Mouse (Mus musculus) MEL (cell line): ENCODE data around the gene Cfap77. TPM values are rescaled to one million over a fixed set of nuclear protein-coding genes. Genes with fewer than 3 reads are reported as not detected.
A peak's percentile ranks its signal among the peaks of the same experiment; 100 is the strongest.

Experiments used
- DNase-seq: peaks from one replicate; pipeline ENCODE4 v3.0.0; 2011; ENCODE audit warnings: low read depth, low spot score
- H3K27ac ChIP-seq: 2 replicates; pipeline ENCODE4 v1.5.1; 2012; ENCODE audit warnings: low read depth, mild to moderate bottlenecking, control low read depth, low read length, moderate library complexity; ENCODE audit not compliant: control insufficient read depth
- H3K27me3 ChIP-seq, 2 experiments: fragments of 150-350 bp in 1 of 2; sonication (generic) in 1 of 2; 2 replicates each; pipeline ENCODE4 v1.6.1; 2012; ENCODE audit warnings: low read length in 2 of 2, mild to moderate bottlenecking in 2 of 2, improper control_type of control experiment in 1 of 2, moderate library complexity in 1 of 2; ENCODE audit not compliant: insufficient read depth in 2 of 2, control insufficient read depth in 1 of 2
- H3K36me3 ChIP-seq, 2 experiments: 2 replicates each; pipeline ENCODE4 v1.6.1; 2012 to 2014; ENCODE audit warnings: low read length in 2 of 2, improper control_type of control experiment in 1 of 2, inconsistent platforms in 1 of 2, mild to moderate bottlenecking in 1 of 2; ENCODE audit not compliant: insufficient read depth in 2 of 2, control insufficient read depth in 1 of 2
- H3K4me1 ChIP-seq, 2 experiments: fragments of 150-350 bp in 1 of 2; sonication (generic) in 1 of 2; 2 replicates each; pipeline ENCODE4 v1.6.1; 2012; ENCODE audit warnings: low read length in 2 of 2, improper control_type of control experiment in 1 of 2, mild to moderate bottlenecking in 1 of 2; ENCODE audit not compliant: insufficient read depth in 2 of 2, control insufficient read depth in 1 of 2
- H3K4me3 ChIP-seq, 2 experiments: fragments of 150-350 bp in 1 of 2; sonication (generic) in 1 of 2; 2 replicates each; pipeline ENCODE4 v1.5.1; 2012; ENCODE audit warnings: low read depth in 2 of 2, low read length in 2 of 2, mild to moderate bottlenecking in 2 of 2, moderate library complexity in 2 of 2, control low read depth in 1 of 2, improper control_type of control experiment in 1 of 2; ENCODE audit not compliant: control insufficient read depth in 1 of 2, insufficient read depth in 1 of 2
- H3K79me2 ChIP-seq: 2 replicates; pipeline ENCODE4 v1.6.1; 2012; ENCODE audit warnings: mild to moderate bottlenecking, low read length, moderate library complexity; ENCODE audit not compliant: control insufficient read depth, poor library complexity, insufficient read depth
- H3K9ac ChIP-seq: 2 replicates; pipeline ENCODE4 v1.6.1; 2012; ENCODE audit warnings: low read depth, mild to moderate bottlenecking, control low read depth, low read length, moderate library complexity; ENCODE audit not compliant: control insufficient read depth, poor library complexity, severe bottlenecking
- H3K9me3 ChIP-seq: fragments of 150-350 bp; sonication (generic); replicated peaks from 2 replicates; pipeline ENCODE4 v1.6.1; 2012; ENCODE audit warnings: mild to moderate bottlenecking, low read length, improper control_type of control experiment, moderate library complexity; ENCODE audit not compliant: insufficient read depth
- CHD1 ChIP-seq: IDR thresholded peaks from 2 replicates; pipeline ENCODE4 v1.6.1; 2012; ENCODE audit warnings: low read depth, mild to moderate bottlenecking, inconsistent platforms, low read length, improper control_type of control experiment
- CHD2 ChIP-seq: IDR thresholded peaks from 2 replicates; pipeline ENCODE4 v1.6.1; 2011; ENCODE audit warnings: low read length, improper control_type of control experiment
- E2F4 ChIP-seq: IDR thresholded peaks from 2 replicates; pipeline ENCODE4 v1.6.1; 2011; ENCODE audit warnings: low read depth, low read length, improper control_type of control experiment, borderline replicate concordance
- ETS1 ChIP-seq: IDR thresholded peaks from 2 replicates; pipeline ENCODE4 v1.6.1; 2012; ENCODE audit warnings: low read depth, mild to moderate bottlenecking, inconsistent platforms, low read length, improper control_type of control experiment, moderate library complexity
- GABPA ChIP-seq: IDR thresholded peaks from 2 replicates; pipeline ENCODE4 v1.6.1; 2012; ENCODE audit warnings: low read depth, mild to moderate bottlenecking, inconsistent platforms, low read length, improper control_type of control experiment, moderate library complexity
- HCFC1 ChIP-seq: IDR thresholded peaks from 2 replicates; pipeline ENCODE4 v1.6.1; 2012; ENCODE audit warnings: low read depth, mild to moderate bottlenecking, inconsistent platforms, low read length, improper control_type of control experiment, moderate library complexity
- MAX ChIP-seq: IDR thresholded peaks from 2 replicates; pipeline ENCODE4 v1.6.1; 2011; ENCODE audit warnings: low read length, improper control_type of control experiment
- MAZ ChIP-seq: IDR thresholded peaks from 2 replicates; pipeline ENCODE4 v1.6.1; 2012; ENCODE audit warnings: low read depth, mild to moderate bottlenecking, inconsistent platforms, low read length, improper control_type of control experiment
- MXI1 ChIP-seq: IDR thresholded peaks from 2 replicates; pipeline ENCODE4 v1.6.1; 2011; ENCODE audit warnings: mild to moderate bottlenecking, low read depth, low read length, improper control_type of control experiment
- MYB ChIP-seq: IDR thresholded peaks from 2 replicates; pipeline ENCODE4 v1.6.1; 2011; ENCODE audit warnings: mild to moderate bottlenecking, low read depth, low read length, improper control_type of control experiment
- MYC ChIP-seq: IDR thresholded peaks from 2 replicates; pipeline ENCODE4 v1.6.1; 2011; ENCODE audit warnings: low read depth, mild to moderate bottlenecking, low read length, improper control_type of control experiment, moderate library complexity
- NELFE ChIP-seq: IDR thresholded peaks from 2 replicates; pipeline ENCODE4 v1.6.1; 2011; ENCODE audit warnings: low read depth, low read length, improper control_type of control experiment
- POLR2A ChIP-seq, 2 experiments: IDR thresholded peaks; 2 replicates each; pipeline ENCODE4 v1.6.1; 2011 to 2012; ENCODE audit warnings: low read length in 2 of 2, mild to moderate bottlenecking in 2 of 2, control low read depth in 1 of 2, improper control_type of control experiment in 1 of 2, low read depth in 1 of 2, moderate library complexity in 1 of 2; ENCODE audit not compliant: control insufficient read depth in 1 of 2, insufficient read depth in 1 of 2, poor library complexity in 1 of 2
- POLR2AphosphoS2 ChIP-seq: IDR thresholded peaks from 2 replicates; pipeline ENCODE4 v1.6.1; 2011; ENCODE audit warnings: low read length, improper control_type of control experiment
- RAD21 ChIP-seq: IDR thresholded peaks from 2 replicates; pipeline ENCODE4 v1.6.1; 2011; ENCODE audit warnings: mild to moderate bottlenecking, low read depth, low read length, improper control_type of control experiment
- SMC3 ChIP-seq: IDR thresholded peaks from 2 replicates; pipeline ENCODE4 v1.6.1; 2011; ENCODE audit warnings: low read depth, low read length, improper control_type of control experiment
- TAL1 ChIP-seq: IDR thresholded peaks from 2 replicates; pipeline ENCODE4 v1.6.1; 2012; ENCODE audit warnings: mild to moderate bottlenecking, inconsistent platforms, low read length, moderate library complexity, mixed read lengths
- USF2 ChIP-seq, 2 experiments: IDR thresholded peaks; 2 replicates each; pipeline ENCODE4 v1.6.1; 2011 to 2012; ENCODE audit warnings: improper control_type of control experiment in 2 of 2, low read length in 2 of 2, borderline replicate concordance in 1 of 2, inconsistent platforms in 1 of 2, low read depth in 1 of 2, mild to moderate bottlenecking in 1 of 2; ENCODE audit not compliant: insufficient read depth in 1 of 2
- ZMIZ1 ChIP-seq: IDR thresholded peaks from 2 replicates; pipeline ENCODE4 v1.6.1; 2012; ENCODE audit warnings: low read depth, mild to moderate bottlenecking, inconsistent platforms, low read length, improper control_type of control experiment, moderate library complexity
- ZNF384 ChIP-seq: IDR thresholded peaks from 2 replicates; pipeline ENCODE4 v1.6.1; 2012; ENCODE audit warnings: low read depth, mild to moderate bottlenecking, inconsistent platforms, low read length, improper control_type of control experiment
- polyA plus RNA-seq, 2 experiments: library from polyadenylated mRNA; stranded (reverse) in 1 of 2; unstranded in 1 of 2; fragments of >175 nt in 1 of 2; fragments of >200 nt in 1 of 2; gene quantifications; 2 replicates each; pipeline versions ENCODE4 v1.2.1 to v1.2.4; 2012; ENCODE audit warnings: low replicate concordance in 2 of 2, low read depth in 1 of 2; ENCODE audit not compliant: insufficient read length in 2 of 2, insufficient read depth in 1 of 2, missing spikeins in 1 of 2
- total RNA-seq: library from RNA; depleted of rRNA; stranded (reverse); fragments of 300-350 nt; gene quantifications from 2 replicates; pipeline ENCODE4 v1.2.3, GENCODE M21; 2012

Cfap77 gene
- total and polyA plus RNA-seq, 3 experiments, result 1.1 to 2.4 TPM; not detected in 1

DNA sequence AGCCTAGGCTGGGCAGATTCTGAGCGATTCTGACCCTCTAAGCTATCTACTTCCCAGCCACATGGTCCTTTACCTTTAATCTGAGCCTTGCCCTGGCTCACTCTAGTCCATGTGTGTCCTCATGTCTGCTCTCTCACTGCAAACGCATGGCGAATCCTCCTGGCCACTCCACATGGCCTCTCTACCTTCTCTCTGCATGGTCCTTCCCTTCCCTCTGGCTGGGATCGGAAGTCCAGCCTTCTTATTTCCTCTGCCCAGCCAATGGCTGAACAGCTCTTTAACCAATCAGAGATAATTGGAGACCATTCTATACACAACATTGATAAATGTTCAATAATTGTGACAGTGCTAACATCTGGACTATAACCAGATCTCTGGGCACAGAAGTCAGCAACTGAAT lies 98.0 kb downstream of the Cfap77 start:
- DNase-seq, result peak; percentile 39
- Histone ChIP-seq H3K36me3 (no peaks in the 10 kb centered on the region), H3K4me1 (0 out of 4 replicates have a peak, but pooled peaks cover 0 to 4% of the 10 kb centered on the region in 2 experiments), H3K9me3 (no peaks in the 10 kb centered on the region), H3K4me3 (peak overlapping the region; percentile 58 to 67), H3K9ac (peak overlapping the region; percentile 74), H3K27ac (no peak overlapping the region; the same call in 1 of the 2 replicates), H3K27me3 (no peaks in the 10 kb centered on the region), H3K79me2 (peaks cover 4% of the 10 kb centered on the region; the same call in 1 of the 2 replicates)
- TF ChIP-seq CHD2 (no peak), POLR2AphosphoS2 (no peak; the same call in 1 of the 2 replicates), MXI1 (peak; percentile 69), RAD21 (no peak), MAX (peak; percentile 30; the same call in 1 of the 2 replicates), MAZ (no peak), SMC3 (no peak), POLR2A (IDR thresholded peaks at IDR 0.05; ENCODE audit: control insufficient read depth in 1 of 2, insufficient read depth in 1 of 2, low read depth in 1 of 2, low read length in 2 of 2, poor library complexity in 1 of 2) (peak in 1 of 2 experiments; percentile 56; a peak in 1 of 4 replicates), ZNF384 (no peak), CHD1 (no peak), MYC (0 out of 2 replicates have a peak, but pooled peaks have one; percentile 55), HCFC1 (no peak), USF2 (IDR thresholded peaks at IDR 0.05; ENCODE audit: borderline replicate concordance in 1 of 2, insufficient read depth in 1 of 2, low read depth in 1 of 2, low read length in 2 of 2) (no peak), ZMIZ1 (no peak), NELFE (peak; percentile 36; the same call in 1 of the 2 replicates), GABPA (no peak), TAL1 (no peak), ETS1 (no peak), E2F4 (no peak)

DNA sequence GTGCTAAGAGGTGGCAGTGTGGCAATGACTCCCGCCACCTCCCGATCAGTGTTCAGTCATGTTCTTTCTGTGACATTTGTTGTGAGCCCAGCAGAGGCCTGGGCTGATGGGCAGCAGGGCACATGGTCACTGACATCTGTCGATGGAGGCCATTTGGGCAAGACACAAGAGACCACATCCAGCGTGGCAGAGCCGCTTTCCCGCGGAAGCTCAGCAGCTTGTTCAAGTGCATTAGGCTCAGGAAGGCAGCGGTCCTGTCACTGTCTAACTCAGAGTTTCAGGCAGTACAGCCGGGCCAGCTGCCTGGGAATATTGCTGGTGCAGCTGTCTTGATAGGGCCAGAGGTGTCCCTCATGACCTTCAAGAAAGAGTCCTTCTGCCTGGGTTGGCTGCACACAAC lies 100.3 kb downstream of the Cfap77 start:
- H3K9ac ChIP-seq, result no peak overlapping the region
- 0 out of 4 replicates have a peak, but pooled peaks cover 0 to 4% of the 10 kb centered on the region in 2 experiments for H3K4me1 ChIP-seq
- DNase-seq, result no peak
- H3K27ac ChIP-seq, result no peak overlapping the region
- H3K36me3 ChIP-seq, result no peaks in the 10 kb centered on the region
- TF ChIP-seq MYB (no peak), CHD1 (no peak), E2F4 (no peak)
- H3K9me3 ChIP-seq, result no peaks in the 10 kb centered on the region
- H3K4me3 ChIP-seq, result no peak overlapping the region
- H3K79me2 ChIP-seq, result peaks cover 4% of the 10 kb centered on the region; the same call in 1 of the 2 replicates
- H3K27me3 ChIP-seq, result no peaks in the 10 kb centered on the region
